Mouse (Mus musculus) limb, embryonic 10.5 days (tissue): ENCODE measurements around the gene Arhgap17. TPM values are rescaled to one million over a fixed set of nuclear protein-coding genes. Genes with fewer than 3 reads are reported as not detected.

Experiments used
- DNase-seq: peaks from one replicate; pipeline ENCODE4 v3.0.0-alpha.2; 2017; ENCODE audit warnings: low spot score
- H3K27ac ChIP-seq: fragments of 300-500 bp; sonication (generic); 2 replicates; pipeline ENCODE4 v1.5.1; 2016; ENCODE audit warnings: mild to moderate bottlenecking
- H3K27me3 ChIP-seq: fragments of 300-500 bp; sonication (generic); 2 replicates; pipeline ENCODE4 v1.6.1; 2016; ENCODE audit warnings: low read depth, mild to moderate bottlenecking; ENCODE audit not compliant: poor library complexity, severe bottlenecking
- H3K36me3 ChIP-seq: fragments of 300-500 bp; sonication (generic); 2 replicates; pipeline ENCODE4 v1.6.1; 2016; ENCODE audit warnings: mild to moderate bottlenecking, moderate library complexity
- H3K4me1 ChIP-seq: fragments of 300-500 bp; sonication (generic); 2 replicates; pipeline ENCODE4 v1.6.1; 2016
- H3K4me3 ChIP-seq: fragments of 300-500 bp; sonication (generic); 2 replicates; pipeline ENCODE4 v1.5.1; 2016; ENCODE audit warnings: mild to moderate bottlenecking, moderate library complexity
- H3K9me3 ChIP-seq: fragments of 300-500 bp; sonication (generic); replicated peaks from 2 replicates; pipeline ENCODE4 v1.6.1; 2016; ENCODE audit warnings: mild to moderate bottlenecking
- WGBS: fragments of 180-500 bp; shearing (Covaris S2); methylation state at CpG from one replicate; pipeline ENCODE4 v1.1.7; 2016; 5-methylcytosine and 5-hydroxymethylcytosine counted together
- polyA plus RNA-seq: library from polyadenylated mRNA; unstranded; fragments of >200 nt; fragmentation: Nextera tagmentation; extraction: Ambion mirVana; gene quantifications from 2 replicates; pipeline ENCODE4 v1.2.1, GENCODE M21; 2016

Arhgap17 gene
- 28.6 and 31.5 TPM in 2 replicates for polyA plus RNA-seq

DNA sequence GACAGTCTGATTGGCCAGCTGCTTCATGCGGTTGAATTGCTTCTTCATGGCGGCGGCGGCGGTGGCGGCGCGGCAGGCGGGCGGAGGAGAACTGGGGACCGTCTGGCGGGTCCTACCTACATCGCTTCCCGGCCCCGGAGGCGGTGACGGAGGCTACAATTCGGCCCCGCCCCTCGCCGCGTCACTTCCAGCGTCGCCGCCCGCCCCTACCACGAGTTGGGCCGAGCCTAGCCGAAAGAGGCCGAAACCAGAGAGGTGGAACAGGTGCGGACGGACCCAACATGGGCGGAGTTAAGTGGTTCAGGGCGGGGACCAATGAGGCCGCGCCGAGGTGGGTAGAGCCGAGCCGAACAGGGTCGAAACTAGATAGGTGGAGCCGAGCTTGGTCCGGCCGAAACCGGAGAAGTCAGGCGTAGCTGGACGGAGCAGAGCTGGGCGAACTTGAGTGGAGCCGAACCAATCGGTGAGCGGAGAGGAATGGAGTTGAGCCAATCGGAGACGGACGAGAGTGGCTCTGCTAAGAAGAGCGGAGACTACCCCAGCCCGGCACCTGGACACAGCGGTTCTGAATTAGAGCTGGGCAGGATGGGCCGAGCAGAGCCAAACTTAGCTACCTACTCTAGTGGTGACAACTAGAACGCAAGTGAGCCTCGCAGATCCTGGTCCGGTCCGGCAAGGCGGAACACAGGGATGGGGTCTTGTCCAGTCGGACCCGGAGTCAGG, at the start of gene Arhgap17, which contains the start of gene Lcmt1:
TSS of gene Arhgap17 (minus strand) at position 157 of the 723 bp plus-strand sequence.
TSS of gene Lcmt1 (plus strand) at position 26 of the 723 bp plus-strand sequence.
- Histone ChIP-seq H3K27ac (peak within 1 kb of the TSS; percentile 95), H3K4me1 (peaks cover 38% of the 10 kb centered on the region), H3K4me3 (peak within 1 kb of the TSS; percentile 88), H3K9me3 (no peaks in the 10 kb centered on the region), H3K36me3 (peaks cover 4% of the 10 kb centered on the region; the same call in 1 of the 2 replicates), H3K27me3 (no peaks in the 10 kb centered on the region)
- DNase-seq = peak; percentile 97
- WGBS = under 1% methylated on average over 64 of the region's 64 CpGs

DNA sequence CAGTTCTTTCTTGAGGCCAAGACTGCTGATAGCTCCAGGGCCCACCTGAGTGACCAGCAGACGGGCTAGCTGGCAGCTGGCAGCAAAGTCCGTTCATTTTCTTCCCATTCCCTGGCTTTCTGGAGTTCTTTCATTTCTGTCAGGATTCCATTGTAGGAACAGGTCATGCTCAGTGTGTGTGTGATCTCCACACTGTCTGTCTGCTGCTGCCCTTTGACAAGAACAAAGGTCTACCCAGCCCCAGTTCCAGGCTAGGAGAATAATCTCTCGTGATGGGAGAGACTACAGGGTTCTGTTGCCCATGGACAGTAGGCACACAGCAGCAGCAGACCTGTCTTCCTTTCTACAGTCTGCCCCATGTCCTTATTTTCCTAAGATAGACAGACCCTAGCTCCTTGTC, 47.9 kb upstream of the Arhgap17 start:
- no peaks in the 10 kb centered on the region for H3K9me3 ChIP-seq
- no peaks in the 10 kb centered on the region for H3K27me3 ChIP-seq
- H3K4me1 ChIP-seq = no peaks in the 10 kb centered on the region
- peaks cover 47% of the 10 kb centered on the region for H3K36me3 ChIP-seq
- DNase-seq = no peak
- no peak overlapping the region for H3K4me3 ChIP-seq
- H3K27ac ChIP-seq = no peak overlapping the region
- 95% methylated on average over 3 of the region's 3 CpGs for WGBS

DNA sequence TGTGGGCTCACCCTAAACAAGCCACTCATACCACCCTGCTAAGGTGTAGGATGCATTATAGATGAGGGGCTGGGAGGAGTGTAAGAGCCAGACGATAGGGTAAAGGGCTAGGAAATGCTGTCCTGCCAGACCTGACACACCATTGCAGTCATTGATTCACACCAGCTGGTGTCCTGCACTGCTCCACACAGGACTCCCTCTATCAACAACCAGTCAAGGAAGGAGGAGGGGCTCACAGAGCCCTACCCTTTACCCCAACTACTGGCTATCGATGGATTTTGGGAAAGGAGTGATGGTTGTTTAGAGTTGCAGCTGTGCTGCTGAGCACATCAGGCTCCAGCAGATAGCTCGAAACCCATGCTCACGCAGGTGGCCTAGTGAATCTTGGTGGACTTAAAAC, 47.1 kb upstream of the Arhgap17 start:
- no peak overlapping the region for H3K27ac ChIP-seq
- H3K36me3 ChIP-seq = peaks cover 44% of the 10 kb centered on the region
- DNase-seq = no peak
- no peaks in the 10 kb centered on the region for H3K9me3 ChIP-seq
- no peaks in the 10 kb centered on the region for H3K27me3 ChIP-seq
- no peaks in the 10 kb centered on the region for H3K4me1 ChIP-seq
- WGBS = 76% methylated on average over 4 of the region's 4 CpGs
- H3K4me3 ChIP-seq = no peak overlapping the region

- Histone ChIP-seq H3K36me3 (peaks cover 25% of the 10 kb centered on the region), H3K27me3 (no peaks in the 10 kb centered on the region), H3K9me3 (no peaks in the 10 kb centered on the region), H3K4me3 (no peak overlapping the region), H3K4me1 (no peaks in the 10 kb centered on the region), H3K27ac (no peak overlapping the region)
- DNase-seq = no peak
- 83% methylated on average over 3 of the region's 3 CpGs for WGBS
These were observed 42.4 kb upstream of the Arhgap17 start for GRCm38 (mm10) chr7:123412143-123412542.

- Histone ChIP-seq H3K4me3 (no peak overlapping the region), H3K27ac (no peak overlapping the region), H3K4me1 (no peaks in the 10 kb centered on the region), H3K36me3 (peaks cover 26% of the 10 kb centered on the region), H3K9me3 (no peaks in the 10 kb centered on the region), H3K27me3 (no peaks in the 10 kb centered on the region)
- DNase-seq = no peak
- 91% methylated on average over 1 of the region's 1 CpGs for WGBS
These were observed 41.4 kb upstream of the Arhgap17 start for GRCm38 (mm10) chr7:123411109-123411508.

DNA sequence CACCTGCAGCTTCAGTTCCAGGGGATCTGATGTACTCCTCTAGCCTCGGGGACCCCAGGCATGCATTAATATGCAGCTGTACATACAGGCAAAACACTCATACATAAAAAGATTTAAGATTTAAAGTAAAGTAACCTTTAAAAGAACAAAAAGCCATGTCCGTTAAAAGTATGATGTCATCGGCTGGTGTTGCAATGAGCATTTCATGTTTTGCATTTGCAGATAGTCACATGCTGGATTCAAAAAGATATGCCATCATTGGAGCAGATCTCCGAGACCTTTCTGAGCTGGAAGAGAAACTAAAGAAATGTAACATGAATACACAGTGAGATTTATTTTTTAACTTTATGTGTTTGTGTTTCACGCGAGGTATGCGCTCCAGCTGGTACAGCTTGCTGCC, 40.8 kb upstream of the Arhgap17 start:
- Histone ChIP-seq H3K27me3 (no peaks in the 10 kb centered on the region), H3K4me3 (no peak overlapping the region), H3K4me1 (no peaks in the 10 kb centered on the region), H3K9me3 (no peaks in the 10 kb centered on the region), H3K27ac (no peak overlapping the region), H3K36me3 (peaks cover 28% of the 10 kb centered on the region)
- WGBS = 96% methylated on average over 7 of the region's 7 CpGs
- DNase-seq = no peak

- H3K36me3 ChIP-seq = peaks cover 45% of the 10 kb centered on the region
These were observed 37.3 kb upstream of the Arhgap17 start for GRCm38 (mm10) chr7:123406988-123407387.

GRCm38 (mm10) chr7:123405619-123406018, 35.9 kb upstream of the Arhgap17 start:
- WGBS = 87% methylated on average over 3 of the region's 3 CpGs
- Histone ChIP-seq H3K4me1 (no peaks in the 10 kb centered on the region), H3K27me3 (no peaks in the 10 kb centered on the region), H3K36me3 (peaks cover 44% of the 10 kb centered on the region), H3K27ac (no peak overlapping the region), H3K4me3 (no peak overlapping the region), H3K9me3 (no peaks in the 10 kb centered on the region)
- DNase-seq = no peak

More at GRCm38 (mm10) chr7:123406988-123407387, 37.3 kb upstream of the Arhgap17 start:
- WGBS = 92% methylated on average over 4 of the region's 4 CpGs
- Histone ChIP-seq H3K9me3 (no peaks in the 10 kb centered on the region), H3K4me3 (no peak overlapping the region), H3K4me1 (no peaks in the 10 kb centered on the region), H3K27me3 (no peaks in the 10 kb centered on the region), H3K27ac (no peak overlapping the region)
- no peak for DNase-seq

DNA sequence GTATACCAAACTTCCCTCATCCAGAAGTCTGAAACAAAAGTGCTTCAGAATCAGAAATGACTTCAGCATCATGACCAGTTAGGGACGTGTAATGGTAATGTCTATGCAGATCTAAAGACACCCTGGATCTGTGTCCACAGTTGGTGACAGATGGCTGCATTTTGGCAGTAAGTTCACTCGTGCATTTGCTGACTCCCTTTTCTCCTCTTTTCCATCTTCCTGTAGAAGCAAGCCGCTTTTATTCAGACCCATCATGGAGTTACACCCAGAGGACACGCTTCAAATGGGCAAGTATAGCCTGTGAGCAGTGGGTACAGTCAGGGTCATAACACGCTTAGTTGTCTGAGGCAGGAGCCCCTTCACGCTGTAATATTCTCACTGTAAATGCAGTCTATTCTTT, 34.5 kb upstream of the Arhgap17 start:
- H3K9me3 ChIP-seq = no peaks in the 10 kb centered on the region
- peaks cover 43% of the 10 kb centered on the region for H3K36me3 ChIP-seq
- H3K27me3 ChIP-seq = no peaks in the 10 kb centered on the region
- no peak overlapping the region for H3K4me3 ChIP-seq
- no peaks in the 10 kb centered on the region for H3K4me1 ChIP-seq
- no peak overlapping the region for H3K27ac ChIP-seq
- DNase-seq = no peak
- WGBS = 95% methylated on average over 6 of the region's 6 CpGs

GRCm38 (mm10) chr7:123401121-123401520, 31.4 kb upstream of the Arhgap17 start:
- Histone ChIP-seq H3K9me3 (no peaks in the 10 kb centered on the region), H3K4me3 (no peak overlapping the region), H3K27ac (no peak overlapping the region), H3K36me3 (peaks cover 42% of the 10 kb centered on the region), H3K4me1 (no peaks in the 10 kb centered on the region), H3K27me3 (no peaks in the 10 kb centered on the region)
- 90% methylated on average over 3 of the region's 3 CpGs for WGBS
- no peak for DNase-seq

- Histone ChIP-seq H3K27me3 (no peaks in the 10 kb centered on the region), H3K36me3 (peaks cover 29% of the 10 kb centered on the region), H3K4me3 (no peak overlapping the region), H3K9me3 (no peaks in the 10 kb centered on the region), H3K4me1 (no peaks in the 10 kb centered on the region), H3K27ac (no peak overlapping the region)
- WGBS = 86% methylated on average over 4 of the region's 4 CpGs
- no peak for DNase-seq
These were observed 29.6 kb upstream of the Arhgap17 start for GRCm38 (mm10) chr7:123399286-123399685.

GRCm38 (mm10) chr7:123398828-123399227, 29.1 kb upstream of the Arhgap17 start:
- Histone ChIP-seq H3K27ac (no peak overlapping the region), H3K4me3 (no peak overlapping the region), H3K4me1 (no peaks in the 10 kb centered on the region), H3K27me3 (no peaks in the 10 kb centered on the region), H3K36me3 (peaks cover 25% of the 10 kb centered on the region), H3K9me3 (no peaks in the 10 kb centered on the region)
- peak; percentile 55 for DNase-seq
- 24% methylated on average over 7 of the region's 7 CpGs for WGBS

GRCm38 (mm10) chr7:123397931-123398330, 28.2 kb upstream of the Arhgap17 start:
- Histone ChIP-seq H3K4me1 (no peaks in the 10 kb centered on the region), H3K9me3 (no peaks in the 10 kb centered on the region), H3K36me3 (peaks cover 25% of the 10 kb centered on the region), H3K27ac (no peak overlapping the region), H3K4me3 (no peak overlapping the region), H3K27me3 (no peaks in the 10 kb centered on the region)
- no peak for DNase-seq
- WGBS = 95% methylated on average over 8 of the region's 8 CpGs
